Mouse (Mus musculus) limb, embryonic 15.5 days (tissue): ENCODE data around the gene Gstp1. TPM values are rescaled to one million over a fixed set of nuclear protein-coding genes. Genes with fewer than 3 reads are reported as not detected.
A peak's percentile ranks its signal among the peaks of the same experiment; 100 is the strongest.

ENCODE experiments used
- ATAC-seq: fragments of 200-750 bp; cut with Nextera tagmentation; 2 replicates; pipeline ENCODE4 v1.8.0; 2017; ENCODE audit warnings: low read depth, moderate TSS enrichment; ENCODE audit not compliant: insufficient number of reproducible peaks, low FRiP score, low TSS enrichment
- H3K27ac ChIP-seq: fragments of 300-500 bp; sonication (generic); 2 replicates; pipeline ENCODE4 v1.5.1; 2015; ENCODE audit warnings: moderate library complexity, mild to moderate bottlenecking, inconsistent platforms
- H3K27me3 ChIP-seq: fragments of 300-500 bp; sonication (generic); 2 replicates; pipeline ENCODE4 v1.6.1; 2015; ENCODE audit warnings: inconsistent platforms
- H3K36me3 ChIP-seq: fragments of 300-500 bp; sonication (generic); 2 replicates; pipeline ENCODE4 v1.6.1; 2015; ENCODE audit warnings: inconsistent platforms
- H3K4me1 ChIP-seq: fragments of 300-500 bp; sonication (generic); 2 replicates; pipeline ENCODE4 v1.6.1; 2015; ENCODE audit warnings: inconsistent platforms
- H3K4me2 ChIP-seq: fragments of 300-500 bp; sonication (generic); 2 replicates; pipeline ENCODE4 v1.6.1; 2015; ENCODE audit warnings: mild to moderate bottlenecking, inconsistent platforms
- H3K4me3 ChIP-seq: fragments of 300-500 bp; sonication (generic); 2 replicates; pipeline ENCODE4 v1.5.1; 2015; ENCODE audit warnings: mild to moderate bottlenecking, inconsistent platforms
- H3K9ac ChIP-seq: fragments of 300-500 bp; sonication (generic); 2 replicates; pipeline ENCODE4 v1.6.1; 2015; ENCODE audit warnings: inconsistent platforms
- H3K9me3 ChIP-seq: fragments of 300-500 bp; sonication (generic); 2 replicates; pipeline ENCODE4 v1.6.1; 2016; ENCODE audit warnings: inconsistent platforms
- WGBS: fragments of 180-500 bp; shearing (Covaris S2); methylation state at CpG from one replicate; pipeline ENCODE4 v1.1.7; 2015; 5-methylcytosine and 5-hydroxymethylcytosine counted together
- polyA plus RNA-seq: library from polyadenylated mRNA; unstranded; fragments of >200 nt; fragmentation: Nextera tagmentation; extraction: Ambion mirVana; gene quantifications from 2 replicates; pipeline ENCODE4 v1.2.1, GENCODE M21; 2015

Gstp1 gene
- polyA plus RNA-seq, 1 experiment from 2014 or later, result 537 TPM

DNA sequence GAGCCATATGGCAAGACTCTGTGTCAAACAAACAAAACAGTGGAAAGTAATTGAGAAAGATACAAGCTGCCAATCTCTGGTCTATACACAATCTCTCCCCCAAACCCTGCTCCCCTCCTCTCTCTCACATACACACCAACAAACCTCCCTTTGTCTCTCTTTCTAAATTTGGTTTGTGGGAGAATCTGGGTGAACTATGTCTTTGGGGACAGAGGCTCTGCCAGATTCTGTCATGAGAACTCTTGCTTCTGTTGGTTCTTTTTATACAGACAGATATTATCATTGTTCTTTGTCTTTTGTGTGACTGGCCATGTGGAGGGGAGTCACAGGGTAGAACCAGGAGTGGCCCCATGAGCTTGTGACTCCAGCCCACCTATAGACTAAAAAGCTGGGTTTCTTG, 10.2 kb downstream of the Gstp1 start:
- no peak overlapping the region for H3K9ac ChIP-seq
- H3K9me3 ChIP-seq, result no peaks in the 10 kb centered on the region
- ATAC-seq, result no peak
- no peaks in the 10 kb centered on the region for H3K27me3 ChIP-seq
- H3K4me3 ChIP-seq, result no peak overlapping the region
- no peaks in the 10 kb centered on the region for H3K36me3 ChIP-seq
- H3K27ac ChIP-seq, result no peak overlapping the region
- no peak overlapping the region for H3K4me2 ChIP-seq
- no peaks in the 10 kb centered on the region for H3K4me1 ChIP-seq

- no peaks in the 10 kb centered on the region for H3K27me3 ChIP-seq
- no peak overlapping the region for H3K9ac ChIP-seq
- no peaks in the 10 kb centered on the region for H3K9me3 ChIP-seq
- no peaks in the 10 kb centered on the region for H3K36me3 ChIP-seq
- H3K4me3 ChIP-seq, result no peak overlapping the region
- H3K27ac ChIP-seq, result no peak overlapping the region
- peaks cover 7% of the 10 kb centered on the region for H3K4me1 ChIP-seq
- 72% methylated on average over 7 of the region's 7 CpGs for WGBS
- H3K4me2 ChIP-seq, result no peak overlapping the region
- no peak for ATAC-seq
These were observed 14.6 kb downstream of the Gstp1 start for GRCm38 (mm10) chr19:4023185-4023584.

- no peaks in the 10 kb centered on the region for H3K36me3 ChIP-seq
- ATAC-seq, result no peak; the same call in 1 of the 2 replicates
- peaks cover 7% of the 10 kb centered on the region for H3K4me1 ChIP-seq
- peak overlapping the region; percentile 73 for H3K27ac ChIP-seq
- H3K9ac ChIP-seq, result no peak overlapping the region
- no peak overlapping the region for H3K4me3 ChIP-seq
- H3K27me3 ChIP-seq, result no peaks in the 10 kb centered on the region
- no peak overlapping the region for H3K4me2 ChIP-seq
- WGBS, result 31% methylated on average over 18 of the region's 18 CpGs
- no peaks in the 10 kb centered on the region for H3K9me3 ChIP-seq
These were observed 18.8 kb downstream of the Gstp1 start for GRCm38 (mm10) chr19:4018743-4019583.

- H3K4me1 ChIP-seq, result peaks cover 7% of the 10 kb centered on the region
- no peak overlapping the region for H3K4me3 ChIP-seq
- H3K4me2 ChIP-seq, result no peak overlapping the region
- no peak overlapping the region for H3K27ac ChIP-seq
- no peak overlapping the region for H3K9ac ChIP-seq
- ATAC-seq, result no peak
- no peaks in the 10 kb centered on the region for H3K36me3 ChIP-seq
- no peaks in the 10 kb centered on the region for H3K27me3 ChIP-seq
- 49% methylated on average over 10 of the region's 10 CpGs for WGBS
- no peaks in the 10 kb centered on the region for H3K9me3 ChIP-seq
These were observed 19.7 kb downstream of the Gstp1 start for GRCm38 (mm10) chr19:4017921-4018587.

- Histone ChIP-seq H3K4me1 (peaks cover 20% of the 10 kb centered on the region), H3K9ac (no peak overlapping the region), H3K9me3 (no peaks in the 10 kb centered on the region), H3K4me3 (no peak overlapping the region), H3K36me3 (0 out of 2 replicates have a peak, but pooled peaks cover 4% of the 10 kb centered on the region), H3K4me2 (no peak overlapping the region), H3K27ac (no peak overlapping the region), H3K27me3 (no peaks in the 10 kb centered on the region)
- no peak for ATAC-seq
- 55% methylated on average over 5 of the region's 5 CpGs for WGBS
These were observed 22.1 kb downstream of the Gstp1 start for GRCm38 (mm10) chr19:4015635-4016034.

DNA sequence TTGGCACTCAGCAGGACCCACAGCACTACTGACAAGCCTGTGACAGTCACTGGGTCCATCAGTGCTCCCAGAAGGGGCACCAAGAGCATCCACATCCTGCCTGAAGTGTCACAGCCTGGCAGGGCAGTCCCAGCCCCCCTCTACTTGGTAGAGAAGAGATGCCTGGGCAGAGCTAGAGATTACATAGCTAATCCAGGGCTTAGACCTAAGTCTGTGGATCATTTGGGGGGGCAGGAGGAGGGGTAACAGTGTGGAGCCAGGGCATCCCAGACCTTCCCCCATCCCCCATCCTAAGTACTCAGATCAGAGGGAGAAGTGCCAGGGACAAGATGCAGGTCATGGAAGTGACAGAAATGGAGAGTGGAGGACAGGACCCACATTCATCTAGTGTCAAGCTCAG, 23.0 kb downstream of the Gstp1 start:
- peaks cover 11% of the 10 kb centered on the region for H3K36me3 ChIP-seq
- H3K9ac ChIP-seq, result no peak overlapping the region
- no peak overlapping the region for H3K4me2 ChIP-seq
- no peak overlapping the region for H3K4me3 ChIP-seq
- H3K9me3 ChIP-seq, result no peaks in the 10 kb centered on the region
- H3K27me3 ChIP-seq, result no peaks in the 10 kb centered on the region
- H3K27ac ChIP-seq, result no peak overlapping the region
- peaks cover 19% of the 10 kb centered on the region for H3K4me1 ChIP-seq
- no peak for ATAC-seq

DNA sequence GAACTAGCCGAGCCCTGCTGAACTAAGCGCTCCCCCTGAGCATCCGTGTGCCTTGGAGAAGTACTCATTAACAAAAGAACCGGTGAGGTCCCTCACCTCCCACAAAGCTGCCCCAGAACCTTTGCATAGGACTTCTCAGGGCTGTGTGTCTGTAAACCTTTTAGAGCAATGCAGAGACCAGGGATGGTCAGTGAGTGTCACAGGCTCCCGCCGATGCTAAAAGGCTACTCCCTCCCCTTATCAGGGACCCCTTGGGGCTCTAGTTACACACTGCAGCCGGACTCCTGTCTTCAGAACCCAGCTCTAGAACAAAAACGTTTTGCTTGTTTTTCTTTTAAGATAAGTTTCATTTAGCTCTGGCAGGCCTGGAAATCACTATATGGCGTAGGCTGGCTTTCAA, 24.7 kb downstream of the Gstp1 start:
- Histone ChIP-seq H3K27ac (no peak overlapping the region), H3K9me3 (no peaks in the 10 kb centered on the region), H3K27me3 (no peaks in the 10 kb centered on the region), H3K4me3 (peak overlapping the region; percentile 67), H3K9ac (no peak overlapping the region), H3K4me1 (peaks cover 13% of the 10 kb centered on the region), H3K4me2 (peak overlapping the region; percentile 48), H3K36me3 (peaks cover 29% of the 10 kb centered on the region)
- ATAC-seq, result no peak
- WGBS, result 19% methylated on average over 9 of the region's 9 CpGs

GRCm38 (mm10) chr19:4012432-4013022, 25.3 kb downstream of the Gstp1 start, which contains the start of gene Ndufv1:
Gene Ndufv1, minus strand, starts transcription at chr19:4012806.
- Histone ChIP-seq H3K27me3 (no peaks in the 10 kb centered on the region), H3K36me3 (peaks cover 34% of the 10 kb centered on the region), H3K4me1 (peaks cover 13% of the 10 kb centered on the region), H3K4me3 (peak within 1 kb of the TSS; percentile 67), H3K27ac (peak within 1 kb of the TSS; percentile 77), H3K9ac (peak within 1 kb of the TSS; percentile 81), H3K4me2 (peak within 1 kb of the TSS; percentile 58), H3K9me3 (no peaks in the 10 kb centered on the region)
- ATAC-seq, result peak; percentile 98
- under 1% methylated on average over 45 of the region's 45 CpGs for WGBS

GRCm38 (mm10) chr19:4011086-4011485, 26.7 kb downstream of the Gstp1 start:
- Histone ChIP-seq H3K4me2 (no peak overlapping the region), H3K4me3 (no peak overlapping the region), H3K4me1 (peaks cover 13% of the 10 kb centered on the region), H3K27me3 (no peaks in the 10 kb centered on the region), H3K9me3 (no peaks in the 10 kb centered on the region), H3K27ac (no peak overlapping the region), H3K9ac (no peak overlapping the region), H3K36me3 (peaks cover 48% of the 10 kb centered on the region)
- no peak for ATAC-seq
- WGBS, result 93% methylated on average over 5 of the region's 5 CpGs

- Histone ChIP-seq H3K4me2 (no peak overlapping the region), H3K9ac (no peak overlapping the region), H3K4me3 (no peak overlapping the region), H3K27me3 (no peaks in the 10 kb centered on the region), H3K27ac (no peak overlapping the region), H3K36me3 (peaks cover 64% of the 10 kb centered on the region), H3K4me1 (peaks cover 13% of the 10 kb centered on the region), H3K9me3 (no peaks in the 10 kb centered on the region)
- WGBS, result 94% methylated on average over 8 of the region's 8 CpGs
- ATAC-seq, result no peak
These were observed 31.8 kb downstream of the Gstp1 start for GRCm38 (mm10) chr19:4005971-4006370.

DNA sequence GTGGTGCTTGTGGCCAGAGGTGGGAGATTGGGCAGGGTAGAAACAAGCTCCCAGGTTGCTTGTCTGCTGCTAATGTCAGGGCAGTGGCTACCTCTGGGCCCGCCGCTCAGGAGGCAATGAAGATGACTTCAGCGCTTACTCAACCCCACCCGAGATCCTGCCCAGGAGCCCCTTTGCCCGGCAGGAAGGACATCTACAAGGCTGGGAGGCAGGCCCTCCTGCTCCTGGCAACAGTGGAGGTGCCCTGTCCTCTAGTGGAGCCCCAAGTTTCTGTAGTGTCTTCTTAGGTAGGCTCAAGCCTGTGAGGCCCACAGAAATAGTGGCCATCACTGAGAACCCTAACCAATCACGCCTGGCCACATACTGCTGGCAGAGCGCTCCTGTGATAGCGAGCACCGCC, 32.7 kb downstream of the Gstp1 start:
- no peak overlapping the region for H3K4me3 ChIP-seq
- WGBS, result 85% methylated on average over 9 of the region's 9 CpGs

DNA sequence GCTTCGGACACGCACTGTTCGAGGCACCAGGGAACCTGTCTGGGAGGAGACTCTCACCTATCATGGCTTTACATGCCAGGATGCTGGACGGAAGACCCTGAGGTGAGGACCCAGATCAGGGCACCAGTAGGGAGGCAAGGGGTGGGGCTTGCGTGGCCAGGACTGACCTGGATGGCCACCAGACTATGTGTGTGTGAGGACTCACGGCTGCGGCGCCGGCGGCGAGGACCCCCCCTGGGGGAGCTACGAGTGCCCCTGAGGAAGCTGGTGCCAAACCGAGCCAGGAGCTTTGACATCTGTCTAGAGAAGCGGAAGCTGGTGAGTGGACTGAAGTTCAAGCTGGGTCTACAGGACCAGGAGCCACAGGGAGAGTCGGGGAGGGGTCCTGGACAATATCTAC, 33.5 kb downstream of the Gstp1 start:
- ATAC-seq, result no peak
- Histone ChIP-seq H3K27me3 (no peaks in the 10 kb centered on the region), H3K9ac (no peak overlapping the region), H3K4me3 (no peak overlapping the region), H3K4me1 (peaks cover 20% of the 10 kb centered on the region), H3K27ac (no peak overlapping the region), H3K9me3 (no peaks in the 10 kb centered on the region), H3K36me3 (peaks cover 50% of the 10 kb centered on the region), H3K4me2 (no peak overlapping the region)
- WGBS, result 85% methylated on average over 15 of the region's 15 CpGs

More for the DNA sequence above, 32.7 kb downstream of the Gstp1 start:
- Histone ChIP-seq H3K4me2 (no peak overlapping the region), H3K27me3 (no peaks in the 10 kb centered on the region), H3K36me3 (peaks cover 57% of the 10 kb centered on the region), H3K27ac (no peak overlapping the region), H3K4me1 (peaks cover 14% of the 10 kb centered on the region), H3K9ac (no peak overlapping the region), H3K9me3 (no peaks in the 10 kb centered on the region)
- ATAC-seq, result no peak
